Mouse (Mus musculus): Measurements from ENCODE around the gene Sri.
"Not testable (repeated sequence)": the region's sequence is repeated elsewhere in the genome, so short reads cannot be mapped to it uniquely, and the experiment has no call there.

The Sri gene

GRCm38 (mm10) chr5:8045855-8046254, at the start of gene Sri:
Gene Sri, plus strand, starts transcription at chr5:8046078.
- in situ Hi-C loops (cut with MboI; ENCODE audit: unreplicated experiment in 2 of 2), result no loop called here

- in situ Hi-C loops (cut with MboI; ENCODE audit: unreplicated experiment in 2 of 2), result no loop called here
Observed at GRCm38 (mm10) chr5:7996401-7997044, 49.4 kb upstream of the Sri start.

DNA sequence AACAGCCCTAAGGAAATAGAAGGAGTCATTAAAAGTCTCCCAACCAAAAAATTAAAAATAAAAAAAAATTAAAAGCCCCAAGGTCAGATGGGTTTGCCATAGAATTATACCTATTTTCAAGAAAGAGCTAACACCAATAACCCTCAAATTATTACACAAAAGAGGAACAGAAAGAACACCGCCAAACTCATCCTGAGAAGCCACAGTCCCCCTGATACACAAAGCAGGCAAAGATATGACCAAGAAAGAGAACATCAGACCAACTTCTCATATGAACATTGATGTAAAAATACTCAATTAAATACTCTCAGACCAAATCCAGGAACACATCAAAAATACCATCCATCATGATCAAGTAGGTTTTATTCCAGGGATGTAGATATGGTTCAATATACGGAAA, 48.8 kb upstream of the Sri start:
- in situ Hi-C loops (cut with MboI; ENCODE audit: unreplicated experiment in 2 of 2), result no loop called here

DNA sequence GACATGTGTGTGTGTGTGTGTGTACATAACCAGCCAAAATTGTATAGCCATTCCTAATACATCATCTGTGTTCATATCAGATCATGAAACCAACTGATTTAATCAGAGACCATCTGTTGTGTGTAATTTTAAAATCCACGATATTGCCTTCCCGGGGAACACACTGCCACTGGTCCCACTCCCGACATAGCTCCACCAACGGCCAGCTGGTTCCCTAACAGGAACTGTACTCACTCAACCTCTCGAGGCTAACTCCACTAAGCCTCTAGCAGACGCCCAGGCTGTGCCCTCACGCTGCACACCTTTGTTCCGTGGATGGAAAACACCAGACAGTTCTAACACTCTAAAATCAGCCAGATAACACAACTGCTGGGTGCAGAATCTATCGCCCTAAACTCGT, 45.4 kb upstream of the Sri start:
- in situ Hi-C loops (cut with MboI; ENCODE audit: unreplicated experiment in 2 of 2), result no loop called here

DNA sequence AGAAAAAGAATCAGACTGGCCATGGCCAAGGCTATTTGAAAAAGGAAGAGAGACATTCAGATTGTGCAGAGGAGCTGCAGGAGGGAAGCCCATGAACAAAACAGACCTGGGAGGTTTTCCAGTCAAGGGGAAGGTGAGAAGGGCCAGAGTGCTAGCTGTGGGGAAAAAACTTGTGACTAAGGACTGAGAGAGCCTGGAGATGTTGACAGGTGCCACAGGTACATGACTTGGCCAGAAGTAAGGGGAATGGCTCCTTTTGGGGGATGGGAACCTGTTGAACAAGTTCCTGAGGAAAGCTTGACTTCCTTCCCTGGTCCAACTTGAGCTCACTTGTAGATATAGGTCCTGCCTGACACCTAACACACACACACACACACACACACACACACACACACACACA, 43.1 kb upstream of the Sri start:
- in situ Hi-C loops (cut with MboI; ENCODE audit: unreplicated experiment in 2 of 2), result no loop called here

DNA sequence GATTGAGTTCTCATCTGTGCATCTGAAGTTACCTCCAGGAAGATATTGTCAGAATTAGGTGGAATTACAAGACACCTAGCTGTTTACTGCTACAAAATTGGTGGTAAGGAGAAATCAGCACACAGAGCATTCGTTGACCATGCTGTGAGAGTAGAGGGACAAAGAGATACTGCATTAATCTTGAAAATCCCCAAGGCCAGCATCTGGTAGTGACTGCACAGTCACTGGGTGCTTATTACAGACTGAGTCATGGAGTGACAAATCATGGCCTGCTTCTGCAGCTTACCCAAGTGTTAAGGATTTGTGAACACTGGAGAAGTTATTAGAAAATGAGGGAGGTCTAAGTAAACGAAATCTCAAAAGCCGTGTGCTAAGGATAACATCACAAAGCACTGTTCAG, 32.6 kb upstream of the Sri start:
- in situ Hi-C loops (cut with MboI; ENCODE audit: unreplicated experiment in 2 of 2), result no loop called here

DNA sequence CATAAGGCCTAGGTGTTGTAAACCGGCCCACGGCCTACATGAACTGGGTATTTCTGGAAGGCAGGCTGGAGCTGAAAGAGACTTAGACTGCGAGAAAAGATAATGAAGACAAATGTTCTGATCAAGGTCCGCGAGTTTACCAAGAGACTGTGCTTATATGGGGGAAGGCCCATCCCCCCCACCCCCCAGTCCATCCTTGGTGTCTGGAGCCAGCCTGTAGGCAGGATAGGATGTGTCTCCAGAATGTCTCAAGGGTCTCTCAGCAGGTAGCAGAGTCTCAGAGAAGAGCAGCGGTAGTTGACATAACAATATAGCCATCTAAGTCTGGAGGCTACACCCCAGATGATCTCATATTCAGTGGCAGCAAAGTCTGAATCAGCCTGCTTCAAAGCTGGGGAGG, 11.3 kb upstream of the Sri start:
- in situ Hi-C loops (cut with MboI; ENCODE audit: unreplicated experiment in 2 of 2), result not testable (repeated sequence)

DNA sequence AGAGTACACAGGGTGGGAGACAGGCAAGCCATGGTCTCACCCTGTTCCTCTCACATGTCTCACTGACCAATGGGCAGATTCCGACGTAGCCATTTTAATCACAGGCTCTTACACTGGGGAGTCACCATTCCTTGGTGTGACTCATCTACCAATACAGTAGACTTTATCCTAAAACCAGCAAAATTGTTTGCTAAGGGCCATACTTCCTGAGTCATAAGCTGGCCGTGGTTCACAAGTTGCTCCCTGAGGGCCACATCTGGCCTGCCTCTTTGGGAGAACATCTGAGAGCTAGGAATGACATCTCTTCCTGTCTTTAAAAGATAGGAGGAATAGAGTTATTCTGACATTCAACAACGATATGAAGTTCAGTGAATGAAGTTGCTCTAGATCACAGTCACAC, 7.9 kb downstream of the Sri start:
- in situ Hi-C loops (cut with MboI; ENCODE audit: unreplicated experiment in 2 of 2), result loop anchor here (10.0 to 25.0 kb wide), 4 partner anchors 99 to 1033 kb away; partner anchors contain the start of genes Dbf4 (in 2 of the 2) and Slc25a40 (in 2 of the 2)

- in situ Hi-C loops (cut with MboI; ENCODE audit: unreplicated experiment in 2 of 2), result loop anchor here (5.0 to 25.0 kb wide), 5 partner anchors 98 to 1032 kb away; partner anchors contain the start of genes Dbf4 (in 2 of the 2) and Slc25a40 (in 2 of the 2)
Observed at GRCm38 (mm10) chr5:8055721-8056129, 9.8 kb downstream of the Sri start.

DNA sequence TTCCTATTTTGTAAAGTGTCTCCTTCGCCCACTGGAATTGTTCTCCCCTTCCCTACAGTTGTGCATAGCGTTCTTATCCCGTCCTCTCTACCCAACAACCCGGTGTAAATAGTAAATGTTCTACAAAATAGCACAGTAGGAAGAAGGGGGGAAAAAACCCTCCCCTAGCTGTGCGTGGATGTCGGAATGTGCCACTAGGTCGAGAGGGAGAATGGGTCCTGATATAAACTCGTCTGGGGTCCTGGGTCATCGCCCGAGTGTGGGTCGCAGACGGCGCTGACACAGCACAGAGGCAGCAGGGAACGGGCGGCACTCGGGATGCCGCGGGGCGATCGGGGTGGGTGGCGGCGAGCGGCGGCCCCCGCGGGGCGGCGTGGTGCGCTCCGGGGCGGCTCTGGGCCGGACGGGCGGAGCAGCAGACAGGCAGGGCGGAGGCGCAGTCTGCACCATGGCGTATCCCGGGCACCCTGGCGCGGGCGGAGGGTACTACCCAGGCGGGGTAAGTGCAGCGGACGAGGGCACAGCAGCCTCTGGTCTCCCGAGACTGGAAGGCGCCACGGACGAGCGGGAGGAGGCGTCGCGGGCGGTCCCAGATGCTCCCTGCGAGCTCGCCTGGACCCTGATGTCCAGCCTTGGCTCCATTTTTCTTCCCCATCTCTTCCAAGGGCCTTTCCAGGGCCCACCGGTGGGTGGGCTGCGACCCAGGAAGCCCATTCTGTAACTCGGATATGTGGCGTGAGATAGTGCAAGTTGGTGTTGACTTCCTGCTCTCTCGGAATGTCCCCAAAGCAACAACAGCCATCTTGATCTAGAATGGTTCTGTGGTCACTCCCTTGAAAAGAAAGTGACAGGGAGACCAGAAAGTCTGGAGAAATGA, 10.5 kb downstream of the Sri start:
- in situ Hi-C loops (cut with MboI; ENCODE audit: unreplicated experiment in 2 of 2), result loop anchor here (5.0 to 25.0 kb wide), 5 partner anchors 99 to 1031 kb away; partner anchors contain the start of genes Dbf4 (in 2 of the 2) and Slc25a40 (in 2 of the 2)

DNA sequence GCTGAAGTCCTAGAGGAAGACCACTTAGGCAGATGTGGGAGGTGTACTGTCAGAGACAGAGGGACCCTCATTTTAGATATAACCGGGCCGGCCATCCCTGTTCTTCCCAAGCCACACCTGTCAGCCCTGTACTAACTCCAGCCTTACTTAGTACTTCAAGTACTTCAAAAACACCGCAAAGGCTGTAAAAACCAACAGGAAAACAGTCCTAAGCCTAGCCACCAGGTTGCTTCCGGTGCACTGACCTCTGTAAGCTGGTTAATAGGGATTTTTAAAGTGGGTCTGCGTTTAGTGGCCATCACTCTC, 11.1 kb downstream of the Sri start:
- in situ Hi-C loops (cut with MboI; ENCODE audit: unreplicated experiment in 2 of 2), result loop anchor here (5.0 to 25.0 kb wide), 5 partner anchors 100 to 1030 kb away; partner anchors contain the start of genes Dbf4 (in 2 of the 2) and Slc25a40 (in 2 of the 2)

- in situ Hi-C loops (cut with MboI; ENCODE audit: unreplicated experiment in 2 of 2), result loop anchor here (5.0 to 25.0 kb wide), 5 partner anchors 101 to 1029 kb away; partner anchors contain the start of genes Dbf4 (in 2 of the 2) and Slc25a40 (in 2 of the 2)
Observed at GRCm38 (mm10) chr5:8058056-8058455, 12.2 kb downstream of the Sri start.

- in situ Hi-C loops (cut with MboI; ENCODE audit: unreplicated experiment in 2 of 2), result loop anchor here (25.0 kb wide), 3 partner anchors 350 to 1025 kb away; partner anchors contain the start of genes Dbf4 (in 2 of the 2) and Slc25a40 (in 2 of the 2)
Observed at GRCm38 (mm10) chr5:8062469-8062868, 16.6 kb downstream of the Sri start.

DNA sequence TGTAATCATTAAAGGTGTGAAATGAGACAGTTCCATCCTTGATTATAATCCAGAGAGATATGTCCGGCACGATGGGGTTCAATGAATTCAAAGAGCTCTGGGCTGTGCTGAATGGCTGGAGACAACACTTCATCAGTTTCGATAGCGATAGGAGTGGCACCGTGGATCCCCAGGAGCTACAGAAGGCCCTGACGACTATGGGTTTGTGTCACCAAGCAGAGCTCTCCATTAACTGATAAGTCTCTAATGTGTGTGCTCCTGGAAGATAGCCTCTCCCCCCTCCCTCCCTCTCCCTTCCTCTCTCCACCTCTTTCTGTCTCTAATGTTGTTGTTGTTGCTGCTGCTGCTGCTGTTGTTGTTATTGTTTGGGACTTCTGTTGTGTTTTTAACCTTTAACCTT, 17.3 kb downstream of the Sri start:
- in situ Hi-C loops (cut with MboI; ENCODE audit: unreplicated experiment in 2 of 2), result loop anchor here (25.0 kb wide), 3 partner anchors 349 to 1024 kb away; partner anchors contain the start of genes Dbf4 (in 2 of the 2) and Slc25a40 (in 2 of the 2)

- in situ Hi-C loops (cut with MboI; ENCODE audit: unreplicated experiment in 2 of 2), result loop anchor here (25.0 kb wide), 3 partner anchors 339 to 1014 kb away; partner anchors contain the start of genes Dbf4 (in 2 of the 2) and Slc25a40 (in 2 of the 2)
Observed at GRCm38 (mm10) chr5:8073406-8073805, 27.5 kb downstream of the Sri start.

GRCm38 (mm10) chr5:8073901-8074561, 28.2 kb downstream of the Sri start:
- in situ Hi-C loops (cut with MboI; ENCODE audit: unreplicated experiment in 2 of 2), result loop anchor here (25.0 kb wide), 3 partner anchors 338 to 1013 kb away; partner anchors contain the start of genes Dbf4 (in 2 of the 2) and Slc25a40 (in 2 of the 2)

GRCm38 (mm10) chr5:8077481-8077880, 31.6 kb downstream of the Sri start:
- in situ Hi-C loops (cut with MboI; ENCODE audit: unreplicated experiment in 2 of 2), result no loop called here

GRCm38 (mm10) chr5:8082800-8083509, 37.1 kb downstream of the Sri start:
- in situ Hi-C loops (cut with MboI; ENCODE audit: unreplicated experiment in 2 of 2), result no loop called here

DNA sequence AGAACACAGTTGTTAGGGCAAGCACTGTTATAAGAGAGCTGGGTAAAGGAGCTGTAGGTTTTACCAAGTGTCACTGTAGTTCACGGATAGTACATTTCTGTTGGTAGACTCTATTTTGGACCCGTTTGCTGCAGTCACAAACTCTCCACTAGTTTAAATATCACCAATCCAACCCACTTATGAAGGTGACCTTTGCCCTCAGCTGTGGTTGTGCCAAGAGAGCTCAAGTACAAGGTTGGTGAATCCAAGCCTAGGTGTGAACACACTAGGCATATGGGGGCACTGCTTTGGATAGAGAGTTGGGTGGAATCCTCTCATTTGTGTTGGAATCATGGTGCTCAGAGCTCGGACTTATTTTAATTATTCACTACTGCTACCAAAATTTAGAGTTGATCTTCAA, 39.8 kb downstream of the Sri start:
- in situ Hi-C loops (cut with MboI; ENCODE audit: unreplicated experiment in 2 of 2), result no loop called here

DNA sequence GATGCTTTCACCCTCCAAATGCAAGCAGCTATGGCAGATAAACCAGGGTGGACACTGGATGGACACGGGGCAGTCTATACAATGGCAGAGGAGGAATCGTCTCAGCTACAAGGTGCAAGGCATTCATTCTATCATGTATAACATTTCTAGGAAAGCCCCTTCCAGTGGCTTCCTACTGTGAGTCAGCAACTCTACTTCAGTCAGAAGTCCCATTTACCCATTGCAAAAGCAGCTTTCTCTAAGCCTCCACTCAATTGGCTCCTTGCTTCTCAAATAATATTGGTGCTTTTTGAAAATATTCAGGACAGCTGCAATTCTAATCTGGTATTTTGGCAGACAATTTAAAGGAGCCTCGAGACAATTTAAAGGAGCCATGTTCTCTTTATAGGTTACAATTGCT, 42.3 kb downstream of the Sri start:
- in situ Hi-C loops (cut with MboI; ENCODE audit: unreplicated experiment in 2 of 2), result no loop called here
